Mouse (Mus musculus): ENCODE results near the gene Mmp25. TPM values are rescaled to one million over a fixed set of nuclear protein-coding genes. Genes with fewer than 3 reads are reported as not detected.
A peak's percentile ranks its signal among the peaks of the same experiment; 100 is the strongest.

The Mmp25 gene
- 0.59 and 1.1 TPM in 2 replicates for polyA plus RNA-seq (2015; fragmentation: Nextera tagmentation; extraction: Ambion mirVana)

DNA sequence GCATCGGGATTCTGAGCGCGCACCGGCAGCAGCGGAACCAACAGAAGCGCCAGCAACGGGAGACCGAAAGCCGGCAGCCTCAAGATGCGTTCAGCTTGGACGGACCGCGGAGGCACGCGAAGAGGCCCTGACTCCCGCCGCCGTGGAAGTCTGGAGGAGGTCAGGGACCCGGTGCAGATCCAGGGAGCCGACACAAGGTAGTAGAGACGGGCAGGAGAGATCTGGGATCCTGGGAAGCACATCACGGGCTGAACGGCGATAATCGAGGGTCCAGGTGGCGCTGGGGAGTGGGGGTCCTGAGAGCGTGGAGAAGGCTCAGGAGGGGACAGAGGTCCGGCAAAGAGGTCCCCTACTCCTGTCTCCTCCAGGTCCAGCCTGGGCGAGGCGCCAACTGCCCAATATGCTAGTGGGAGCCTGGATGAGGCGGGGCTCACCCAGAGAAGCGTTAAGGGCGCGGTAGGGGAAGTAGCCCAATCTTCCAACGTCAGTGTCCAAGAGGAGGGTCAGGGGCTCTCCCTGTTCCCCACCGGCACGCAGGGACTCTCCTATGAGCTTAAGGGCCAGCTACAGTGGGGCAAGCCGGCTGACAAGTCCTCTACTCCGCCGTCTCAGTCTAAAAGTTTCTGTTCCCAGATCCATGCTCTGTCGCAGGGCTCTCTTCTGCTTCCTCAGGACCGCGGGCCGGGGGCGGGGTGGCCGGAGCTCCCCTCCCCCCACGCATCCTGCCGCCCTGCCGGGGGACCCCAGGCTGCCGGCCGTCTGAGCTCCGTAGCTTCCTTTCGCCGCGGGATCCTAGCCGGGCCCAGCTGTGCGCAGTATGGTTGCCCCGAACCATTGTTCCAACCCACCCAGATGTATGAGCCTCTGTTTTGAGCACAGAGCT, at the start of gene Mmp25:
Gene Mmp25 (minus strand): TSS at position 665 of the 883 bp plus-strand sequence.
- DNase-seq (ENCODE audit: low spot score), result no peak

GRCm38 (mm10) chr17:23694491-23694890, 49.4 kb upstream of the Mmp25 start:
- no peak for DNase-seq (ENCODE audit: low spot score)

DNA sequence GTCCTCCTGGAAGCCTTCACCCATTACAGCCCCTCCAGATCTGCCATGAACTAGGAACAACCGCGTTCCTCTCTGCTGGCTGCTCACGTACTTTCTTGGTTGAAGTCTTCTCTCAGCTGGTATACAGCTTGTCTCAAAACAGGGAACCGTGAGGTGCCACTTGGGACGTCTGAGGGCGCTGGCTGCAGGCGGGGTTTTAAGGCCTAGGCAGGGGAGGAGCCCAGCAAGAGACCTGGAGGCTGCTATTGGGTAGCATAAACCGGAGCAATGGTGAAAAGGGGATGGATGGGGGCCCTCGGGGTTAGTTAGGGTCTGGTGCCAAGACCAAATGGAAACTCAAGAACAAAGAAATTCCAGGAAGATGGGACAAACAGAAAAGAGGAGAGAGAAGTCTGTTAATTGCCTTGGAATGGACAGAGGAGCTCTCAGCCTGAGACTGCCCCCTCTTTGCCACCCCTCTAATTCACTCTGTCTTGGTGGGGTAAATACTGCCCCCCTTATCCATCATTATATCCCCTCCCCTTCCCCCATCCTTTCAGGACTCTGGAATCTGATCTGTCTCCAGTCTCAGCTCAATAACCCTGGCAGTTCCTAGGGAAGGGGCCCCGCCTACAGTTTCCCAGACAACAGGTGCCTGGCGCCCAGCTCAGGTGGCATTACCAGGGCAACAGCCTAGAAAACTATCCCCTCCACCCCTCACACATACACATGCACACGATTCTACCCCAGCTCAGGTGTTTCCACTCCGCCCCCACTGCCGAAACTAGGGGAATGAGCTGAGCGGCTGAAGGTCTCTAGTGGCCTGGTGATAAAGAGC, 39.0 kb upstream of the Mmp25 start, which contains the start of gene Cldn9:
Gene Cldn9 (minus strand): TSS at position 171 of the 817 bp plus-strand sequence.
- DNase-seq (ENCODE audit: low spot score), result no peak

GRCm38 (mm10) chr17:23683226-23683625, 38.1 kb upstream of the Mmp25 start:
- no peak for DNase-seq (ENCODE audit: low spot score)

DNA sequence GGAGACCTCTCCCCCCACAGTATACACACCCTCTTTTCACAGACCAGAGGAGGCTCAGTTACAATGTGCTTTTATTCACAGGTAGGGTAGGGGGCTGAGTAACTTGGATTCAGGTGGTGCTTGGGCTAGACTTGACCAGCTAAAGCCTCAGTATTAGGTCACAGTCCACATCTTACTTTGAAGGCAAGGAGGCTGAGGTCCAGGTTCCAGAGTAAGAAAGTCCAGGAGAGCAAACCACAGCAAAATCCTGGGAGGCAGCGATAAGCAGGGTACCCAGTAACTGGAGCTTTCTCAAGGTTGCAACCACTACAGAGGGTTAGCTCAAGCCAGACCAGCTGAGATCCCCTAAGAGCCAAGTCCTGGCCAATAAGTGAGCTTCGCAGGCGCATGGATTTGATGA, 37.5 kb upstream of the Mmp25 start:
- no peak for DNase-seq (ENCODE audit: low spot score)

DNA sequence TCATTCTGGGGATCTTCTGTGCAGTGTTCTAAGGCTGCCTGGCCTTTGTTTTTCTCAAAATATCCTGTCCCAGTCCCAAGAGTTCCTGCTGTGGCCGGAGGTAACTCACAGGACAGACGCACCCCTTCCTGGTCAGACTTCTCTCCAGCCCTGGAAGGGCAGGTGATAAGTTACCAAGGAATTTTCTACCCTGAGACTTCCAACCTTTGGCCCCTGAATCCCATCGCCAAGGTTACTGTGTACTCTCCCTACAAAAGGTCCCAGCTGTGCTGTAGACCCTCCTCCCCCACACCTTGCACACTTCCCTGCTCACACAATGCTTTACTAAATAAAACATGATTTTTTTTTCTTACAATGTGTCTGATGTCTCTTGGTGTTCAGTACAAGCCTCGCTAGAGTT, 37.0 kb upstream of the Mmp25 start:
- DNase-seq (ENCODE audit: low spot score), result no peak

DNA sequence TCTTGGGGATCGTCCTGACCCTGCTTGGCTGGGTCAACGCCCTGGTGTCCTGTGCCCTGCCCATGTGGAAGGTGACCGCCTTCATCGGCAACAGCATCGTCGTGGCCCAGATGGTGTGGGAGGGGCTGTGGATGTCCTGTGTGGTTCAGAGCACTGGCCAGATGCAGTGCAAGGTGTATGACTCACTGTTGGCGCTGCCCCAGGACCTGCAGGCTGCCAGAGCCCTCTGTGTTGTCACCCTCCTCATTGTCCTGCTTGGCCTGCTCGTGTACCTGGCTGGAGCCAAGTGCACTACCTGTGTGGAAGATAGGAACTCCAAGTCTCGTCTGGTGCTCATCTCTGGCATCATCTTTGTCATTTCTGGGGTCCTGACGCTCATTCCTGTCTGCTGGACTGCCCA, 36.0 kb upstream of the Mmp25 start:
- no peak for DNase-seq (ENCODE audit: low spot score)

DNA sequence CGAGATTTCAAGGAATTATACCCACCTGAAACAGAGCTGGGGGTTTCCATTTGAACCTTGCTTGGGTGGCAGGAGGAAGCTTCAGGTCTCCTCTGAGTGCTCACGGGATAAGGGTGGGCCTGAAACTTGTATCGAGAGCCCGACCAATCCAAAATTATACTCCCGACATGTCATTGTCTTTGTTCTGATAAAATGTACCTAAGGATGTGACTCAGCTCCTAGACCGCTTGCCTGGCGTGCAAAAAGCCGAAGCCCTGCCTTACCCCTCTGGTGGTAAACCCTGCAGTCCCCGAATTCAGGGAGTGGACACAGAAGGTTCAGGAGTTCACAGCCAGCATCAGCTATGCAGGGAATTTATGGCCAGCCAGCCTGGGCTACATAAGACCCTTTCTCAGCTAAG, 35.3 kb upstream of the Mmp25 start:
- DNase-seq (ENCODE audit: low spot score), result no peak

- no peak for DNase-seq (ENCODE audit: low spot score)
These were observed 34.2 kb upstream of the Mmp25 start, which contains the start of gene Cldn6 for GRCm38 (mm10) chr17:23679127-23679835. Cldn6 (plus strand) TSS chr17:23679249.

GRCm38 (mm10) chr17:23677236-23677679, 32.2 kb upstream of the Mmp25 start, which contains the start of gene Tnfrsf12a:
Tnfrsf12a (minus strand) TSS chr17:23677468.
- DNase-seq (ENCODE audit: low spot score), result peak; percentile 91

GRCm38 (mm10) chr17:23676473-23677031, 31.5 kb upstream of the Mmp25 start:
- DNase-seq (ENCODE audit: low spot score), result peak; percentile 23

DNA sequence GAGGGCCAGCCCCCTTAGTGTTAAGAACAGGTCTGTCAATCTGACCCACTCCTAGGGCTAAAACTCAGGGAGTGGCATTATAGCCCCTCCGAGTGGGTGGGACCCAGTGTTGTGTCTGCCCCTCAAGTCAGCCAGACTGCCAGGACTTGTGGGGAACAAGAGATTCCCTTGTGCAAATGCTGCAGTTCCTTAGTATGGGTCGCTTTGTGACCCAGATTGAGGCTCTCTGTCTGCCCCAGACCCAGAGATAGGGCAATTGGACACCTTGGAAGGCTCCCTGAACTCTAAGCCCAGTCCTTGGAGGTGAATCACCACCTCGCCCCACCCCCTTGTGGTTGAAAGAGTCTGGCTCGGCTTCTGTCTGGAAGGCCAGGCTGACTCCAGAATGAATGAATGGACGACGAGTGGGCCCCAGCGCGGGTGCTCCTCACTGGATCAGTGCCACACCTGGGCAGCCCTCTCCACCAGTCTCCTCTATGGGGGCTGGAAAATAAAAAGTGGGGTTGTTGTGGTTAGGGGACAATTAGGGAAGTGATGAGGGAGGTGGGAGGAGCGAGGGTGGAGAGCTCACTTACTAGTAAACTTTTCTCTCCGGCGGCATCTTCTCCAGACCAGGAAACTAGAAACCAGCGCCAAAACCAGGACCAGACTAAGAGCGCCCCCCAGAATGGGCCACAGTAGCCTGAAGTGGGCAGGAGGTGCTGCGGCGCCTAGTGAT, 30.6 kb upstream of the Mmp25 start:
- no peak for DNase-seq (ENCODE audit: low spot score)

- DNase-seq (ENCODE audit: low spot score), result no peak
These were observed 30.1 kb upstream of the Mmp25 start for GRCm38 (mm10) chr17:23675127-23675526.

- no peak for DNase-seq (ENCODE audit: low spot score)
These were observed 29.3 kb upstream of the Mmp25 start for GRCm38 (mm10) chr17:23674271-23674952.

GRCm38 (mm10) chr17:23673424-23674073, 28.5 kb upstream of the Mmp25 start, which contains the start of the genes Hcfc1r1 and Thoc6:
Hcfc1r1 (plus strand) TSS chr17:23673596.
Thoc6 (minus strand) TSS chr17:23673882.
- peak; percentile 96 for DNase-seq (ENCODE audit: low spot score)

GRCm38 (mm10) chr17:23672761-23673160, 27.7 kb upstream of the Mmp25 start:
- no peak for DNase-seq (ENCODE audit: low spot score)

DNA sequence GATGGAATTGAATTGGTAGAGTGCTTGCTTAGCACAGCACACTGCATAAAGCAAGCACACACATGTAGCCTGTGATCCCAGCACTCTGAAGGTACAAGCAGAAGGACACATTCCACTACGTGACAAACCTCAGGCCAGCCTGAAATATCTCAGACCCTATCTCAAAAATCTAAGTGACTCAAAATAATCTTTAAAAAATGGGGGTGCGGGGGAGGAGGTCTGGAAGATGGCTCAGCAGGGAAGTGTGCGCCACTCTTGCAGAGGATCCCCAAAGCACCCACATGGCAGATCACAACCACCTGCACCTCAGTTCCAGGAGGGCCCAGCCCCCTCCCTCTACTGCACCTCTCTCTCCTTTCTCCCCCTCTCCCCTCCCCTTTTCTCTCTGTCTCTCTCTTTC, 26.4 kb upstream of the Mmp25 start:
- no peak for DNase-seq (ENCODE audit: low spot score)

DNA sequence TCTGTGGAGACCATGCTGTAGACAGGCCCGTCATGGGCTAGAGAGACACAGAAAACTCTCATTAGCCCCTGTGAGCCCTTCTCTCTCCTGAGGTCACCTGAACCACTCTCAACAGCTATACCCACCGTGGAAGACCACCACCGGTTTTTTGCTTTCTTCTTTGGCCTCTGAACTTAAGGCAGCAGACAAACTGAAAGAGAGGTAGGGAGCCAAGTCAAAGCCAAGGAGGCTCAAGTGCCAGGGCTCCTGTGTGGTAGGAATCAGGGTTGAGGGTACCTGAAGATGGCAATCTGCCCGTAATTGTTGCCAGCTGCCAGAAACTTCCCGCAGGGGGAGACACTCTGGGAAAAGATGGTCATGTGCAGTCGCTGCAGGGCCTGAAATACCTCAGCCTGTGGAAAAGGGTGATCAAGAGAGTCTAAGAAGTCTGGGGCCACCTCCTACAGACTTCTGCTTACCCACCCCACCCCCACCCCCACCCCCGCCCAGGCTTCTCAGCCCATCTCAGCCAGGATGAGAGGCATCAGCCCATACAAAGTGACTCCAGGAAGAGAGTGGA, 25.5 kb upstream of the Mmp25 start:
- DNase-seq (ENCODE audit: low spot score), result no peak

DNA sequence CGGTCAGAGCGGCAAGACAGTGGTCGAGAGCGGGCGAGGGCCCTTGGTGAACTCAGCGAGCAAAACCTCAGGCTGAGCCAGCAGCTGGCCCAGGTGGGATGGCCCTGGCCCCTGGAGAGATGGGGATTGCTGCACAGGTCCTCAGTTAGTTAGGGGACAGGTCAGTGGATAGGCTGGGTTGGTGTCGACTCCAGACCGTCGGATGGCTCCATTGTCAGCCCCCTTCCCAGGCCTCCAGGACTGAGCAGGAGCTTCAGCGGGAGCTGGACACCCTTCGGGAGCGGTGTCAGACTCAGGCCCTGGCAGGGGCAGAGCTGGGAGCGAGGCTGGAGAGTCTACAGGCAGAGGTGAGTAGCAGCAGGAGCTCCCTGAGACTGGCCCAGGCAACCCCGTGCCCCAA, 20.4 kb upstream of the Mmp25 start:
- no peak for DNase-seq (ENCODE audit: low spot score)

Measured in thymus, postnatal 0 days (tissue).